Mouse (Mus musculus) intestine, embryonic 14.5 days (tissue): ENCODE results near the gene Scd4. TPM values are rescaled to one million over a fixed set of nuclear protein-coding genes. Genes with fewer than 3 reads are reported as not detected.
"Not testable (repeated sequence)": the region's sequence is repeated elsewhere in the genome, so short reads cannot be mapped to it uniquely, and the experiment has no call there.

ENCODE experiments used
- ATAC-seq: fragments of 200-750 bp; cut with Nextera tagmentation; replicated peaks from 2 replicates; pipeline ENCODE4 v1.8.0; 2017; ENCODE audit warnings: low read depth, moderate number of reproducible peaks, moderate TSS enrichment, moderate library complexity; ENCODE audit not compliant: low FRiP score, low TSS enrichment
- DNase-seq: peaks from one replicate; pipeline ENCODE4 v3.0.0-alpha.2; 2018; ENCODE audit warnings: low spot score
- H3K27ac ChIP-seq: fragments of 300-500 bp; sonication (generic); 2 replicates; pipeline ENCODE4 v1.5.1; 2014; ENCODE audit warnings: low read depth, mild to moderate bottlenecking, control low read depth
- H3K27me3 ChIP-seq: fragments of 300-500 bp; sonication (generic); replicated peaks from 2 replicates; pipeline ENCODE4 v1.6.1; 2014; ENCODE audit warnings: low read length, control low read depth; ENCODE audit not compliant: control insufficient read depth, insufficient read depth
- H3K36me3 ChIP-seq: fragments of 300-500 bp; sonication (generic); 2 replicates; pipeline ENCODE4 v1.6.1; 2014; ENCODE audit warnings: low read length, control low read depth; ENCODE audit not compliant: control insufficient read depth, insufficient read depth
- H3K4me1 ChIP-seq: fragments of 300-500 bp; sonication (generic); replicated peaks from 2 replicates; pipeline ENCODE4 v1.6.1; 2014; ENCODE audit warnings: low read length, control low read depth, mixed read lengths; ENCODE audit not compliant: control insufficient read depth, insufficient read depth
- H3K4me2 ChIP-seq: fragments of 300-500 bp; sonication (generic); 2 replicates; pipeline ENCODE4 v1.6.1; 2014; ENCODE audit warnings: low read length
- H3K4me3 ChIP-seq: fragments of 300-500 bp; sonication (generic); 2 replicates; pipeline ENCODE4 v1.5.1; 2014; ENCODE audit warnings: low read depth, low read length, control low read depth, mixed read lengths
- H3K9ac ChIP-seq: fragments of 300-500 bp; sonication (generic); 2 replicates; pipeline ENCODE4 v1.6.1; 2014; ENCODE audit warnings: mild to moderate bottlenecking, low read length
- H3K9me3 ChIP-seq: fragments of 300-500 bp; sonication (generic); 2 replicates; pipeline ENCODE4 v1.6.1; 2016; ENCODE audit warnings: low read length, control low read depth; ENCODE audit not compliant: control insufficient read depth
- WGBS: fragments of 180-500 bp; shearing (Covaris S2); extraction: QIAGEN DNeasy Blood & Tissue Kit; methylation state at CpG from one replicate; pipeline ENCODE4 v1.1.7; 2014; 5-methylcytosine and 5-hydroxymethylcytosine counted together
- polyA plus RNA-seq: library from polyadenylated mRNA; unstranded; fragments of >200 nt; fragmentation: Nextera tagmentation; extraction: Ambion mirVana; gene quantifications from 2 replicates; pipeline ENCODE4 v1.2.1, GENCODE M21; 2014

The Scd4 gene
- polyA plus RNA-seq, 1 experiment from 2014 or later, result 0.08 TPM

- DNase-seq (no peak), ATAC-seq (no peak)
- Histone ChIP-seq H3K27me3 (no peaks in the 10 kb centered on the region), H3K9ac (no peak overlapping the region), H3K4me1 (peaks cover 7% of the 10 kb centered on the region), H3K27ac (no peak overlapping the region), H3K9me3 (peaks cover 3% of the 10 kb centered on the region; the same call in 1 of the 2 replicates), H3K4me2 (no peak overlapping the region), H3K4me3 (no peak overlapping the region), H3K36me3 (no peaks in the 10 kb centered on the region)
These were observed 14.3 kb upstream of the Scd4 start for GRCm38 (mm10) chr19:44318545-44318944.

DNA sequence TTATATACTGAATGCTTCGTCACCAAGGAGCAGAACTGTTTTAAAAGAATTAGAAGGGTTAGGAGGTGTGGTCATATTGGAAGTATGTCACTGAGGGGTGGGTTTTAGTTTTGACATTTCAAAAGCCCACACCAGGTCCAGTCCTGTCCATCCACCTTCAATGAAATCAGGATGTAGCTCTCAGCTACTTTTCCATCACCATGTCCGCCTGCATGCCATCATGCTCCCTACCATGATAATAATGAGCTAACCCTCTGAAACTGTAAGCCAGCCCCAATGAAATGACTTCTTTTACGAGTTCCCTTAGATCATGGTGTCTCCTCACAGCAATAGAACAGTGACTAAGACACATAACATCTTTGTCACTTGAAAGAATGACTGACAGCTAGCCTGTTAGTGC lies 12.6 kb upstream of the Scd4 start:
- Histone ChIP-seq H3K4me1 (no peaks in the 10 kb centered on the region), H3K9me3 (peaks cover 3% of the 10 kb centered on the region; the same call in 1 of the 2 replicates), H3K36me3 (no peaks in the 10 kb centered on the region), H3K27me3 (no peaks in the 10 kb centered on the region), H3K4me3 (no peak overlapping the region), H3K27ac (no peak overlapping the region), H3K9ac (no peak overlapping the region), H3K4me2 (no peak overlapping the region)
- ATAC-seq (no peak), DNase-seq (no peak)
- WGBS, result 84% methylated on average over 3 of the region's 3 CpGs

DNA sequence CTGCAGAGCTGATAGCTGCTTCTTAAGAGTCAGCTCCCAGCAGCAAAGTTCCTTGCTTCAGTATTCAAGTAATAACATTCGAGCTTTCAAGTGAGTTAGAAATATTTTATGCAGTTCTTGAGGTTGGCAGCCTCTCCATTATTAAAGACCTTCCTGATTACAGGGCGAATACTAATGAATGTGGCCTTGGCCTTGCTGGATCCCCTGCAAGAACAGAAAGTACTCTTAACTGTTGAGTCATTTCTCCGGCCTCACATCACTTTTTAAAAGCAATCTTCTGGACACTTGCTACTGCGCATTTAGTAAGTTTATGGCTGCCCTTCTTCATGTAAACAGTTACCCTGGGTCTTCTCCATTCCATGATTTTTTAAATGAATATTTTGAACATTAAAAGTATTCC lies 11.7 kb upstream of the Scd4 start:
- Histone ChIP-seq H3K9me3 (peaks cover 4% of the 10 kb centered on the region; the same call in 1 of the 2 replicates), H3K4me2 (no peak overlapping the region), H3K4me3 (no peak overlapping the region), H3K9ac (no peak overlapping the region), H3K27ac (no peak overlapping the region), H3K4me1 (no peaks in the 10 kb centered on the region), H3K27me3 (no peaks in the 10 kb centered on the region), H3K36me3 (no peaks in the 10 kb centered on the region)
- 80% methylated on average over 4 of the region's 4 CpGs for WGBS
- no peak for ATAC-seq
- no peak for DNase-seq

- Histone ChIP-seq H3K27ac (no peak overlapping the region), H3K9ac (no peak overlapping the region), H3K36me3 (no peaks in the 10 kb centered on the region), H3K4me3 (no peak overlapping the region), H3K9me3 (peaks cover 5% of the 10 kb centered on the region; the same call in 1 of the 2 replicates), H3K4me2 (no peak overlapping the region), H3K27me3 (no peaks in the 10 kb centered on the region), H3K4me1 (no peaks in the 10 kb centered on the region)
- no peak for DNase-seq
- no peak for ATAC-seq
- WGBS, result 63% methylated on average over 2 of the region's 2 CpGs
These were observed 11.3 kb upstream of the Scd4 start for GRCm38 (mm10) chr19:44321631-44322030.

GRCm38 (mm10) chr19:44329566-44329965 lies 3.3 kb upstream of the Scd4 start:
- Histone ChIP-seq H3K27me3 (no peaks in the 10 kb centered on the region), H3K4me1 (no peaks in the 10 kb centered on the region), H3K4me3 (no peak overlapping the region), H3K36me3 (no peaks in the 10 kb centered on the region), H3K27ac (no peak overlapping the region), H3K4me2 (no peak overlapping the region), H3K9me3 (peaks cover 6% of the 10 kb centered on the region; the same call in 1 of the 2 replicates), H3K9ac (no peak overlapping the region)
- ATAC-seq (no peak), DNase-seq (no peak)
- 78% methylated on average over 2 of the region's 2 CpGs for WGBS

GRCm38 (mm10) chr19:44331128-44331527 lies 1.8 kb upstream of the Scd4 start:
- not testable (repeated sequence) for ATAC-seq, H3K9ac ChIP-seq, H3K4me1 ChIP-seq, H3K4me2 ChIP-seq, DNase-seq, H3K9me3 ChIP-seq, H3K27me3 ChIP-seq, H3K27ac ChIP-seq, H3K36me3 ChIP-seq, H3K4me3 ChIP-seq
- WGBS, result 97% methylated on average over 1 of the region's 1 CpGs

- ATAC-seq, result no peak
These were observed 981 bp upstream of the Scd4 start for GRCm38 (mm10) chr19:44331911-44332310.

GRCm38 (mm10) chr19:44332326-44332725 lies 566 bp upstream of the Scd4 start:
- Histone ChIP-seq H3K4me3 (no peak overlapping the region), H3K36me3 (no peaks in the 10 kb centered on the region), H3K9me3 (peaks cover 4% of the 10 kb centered on the region; the same call in 1 of the 2 replicates), H3K27me3 (no peaks in the 10 kb centered on the region), H3K4me1 (no peaks in the 10 kb centered on the region), H3K9ac (no peak overlapping the region), H3K4me2 (no peak overlapping the region), H3K27ac (no peak overlapping the region)
- no peak for DNase-seq
- 77% methylated on average over 8 of the region's 8 CpGs for WGBS
- ATAC-seq, result no peak

More at GRCm38 (mm10) chr19:44331911-44332310, 981 bp upstream of the Scd4 start:
- peaks cover 4% of the 10 kb centered on the region; the same call in 1 of the 2 replicates for H3K9me3 ChIP-seq
- H3K9ac ChIP-seq, result no peak overlapping the region
- no peaks in the 10 kb centered on the region for H3K36me3 ChIP-seq
- 83% methylated on average over 5 of the region's 5 CpGs for WGBS
- no peaks in the 10 kb centered on the region for H3K27me3 ChIP-seq
- no peaks in the 10 kb centered on the region for H3K4me1 ChIP-seq
- H3K4me3 ChIP-seq, result no peak overlapping the region
- no peak overlapping the region for H3K4me2 ChIP-seq
- no peak overlapping the region for H3K27ac ChIP-seq
- DNase-seq, result no peak

- no peak overlapping the region for H3K4me2 ChIP-seq
- ATAC-seq (no peak), DNase-seq (no peak)
- 85% methylated on average over 9 of the region's 9 CpGs for WGBS
- H3K36me3 ChIP-seq, result no peaks in the 10 kb centered on the region
- no peak overlapping the region for H3K4me3 ChIP-seq
- H3K27me3 ChIP-seq, result no peaks in the 10 kb centered on the region
- no peaks in the 10 kb centered on the region for H3K9me3 ChIP-seq
- no peak overlapping the region for H3K9ac ChIP-seq
- no peaks in the 10 kb centered on the region for H3K4me1 ChIP-seq
- no peak overlapping the region for H3K27ac ChIP-seq
These were observed 1.1 kb downstream of the Scd4 start for GRCm38 (mm10) chr19:44333991-44334390.
